Mouse (Mus musculus) 3134 (cell line): ENCODE measurements around the gene Zcchc4.

Experiments used
- DNase-seq: peaks from one replicate; pipeline ENCODE4 v3.0.0-alpha.2; 2011; ENCODE audit warnings: low spot score; ENCODE audit not compliant: insufficient read length; ENCODE audit errors: extremely low read depth

Zcchc4 gene

GRCm38 (mm10) chr5:52868918-52869703 lies 93.9 kb downstream of the Zcchc4 start:
- no peak for DNase-seq

DNA sequence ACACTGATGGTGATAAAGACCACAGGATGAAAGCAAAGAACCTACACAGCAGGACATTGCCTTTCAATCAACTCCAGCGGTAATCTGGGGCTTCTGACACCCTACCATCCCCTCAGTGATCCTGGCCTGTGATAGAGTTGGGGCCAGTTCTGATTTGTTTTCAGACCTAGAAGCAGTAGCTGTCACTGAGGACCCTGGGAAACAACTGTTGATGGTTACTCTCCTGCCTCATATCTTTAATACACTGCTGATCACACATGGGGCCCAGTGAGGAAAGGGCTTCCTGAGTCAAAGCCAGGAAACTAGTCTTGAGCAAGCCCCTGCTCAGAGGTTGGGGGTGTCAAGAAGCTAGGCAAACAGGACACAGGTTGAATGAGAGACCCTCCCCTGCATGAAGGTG lies 96.3 kb downstream of the Zcchc4 start:
- no peak for DNase-seq

- DNase-seq: no peak
Observed at GRCm38 (mm10) chr5:52871986-52872385, 96.8 kb downstream of the Zcchc4 start.
